Mouse (Mus musculus) c-Kit-positive CD71-positive TER-119-positive erythroid progenitor cells, embryonic 14.5 days (primary cell): ENCODE results near the gene Mindy3.
"Not testable (repeated sequence)": the region's sequence is repeated elsewhere in the genome, so short reads cannot be mapped to it uniquely, and the experiment has no call there.

Source experiments
- DNase-seq: peaks from one replicate; pipeline ENCODE4 v3.0.0-alpha.2; 2013; ENCODE audit warnings: low spot score

Mindy3 gene

GRCm38 (mm10) chr2:12419262-12419655 is at the start of gene Mindy3:
TSS of gene Mindy3 (minus strand) at chr2:12419470.
- DNase-seq = peak; percentile 83

GRCm38 (mm10) chr2:12459732-12460131 is 40.5 kb upstream of the Mindy3 start:
- DNase-seq = peak; percentile 2

- no peak for DNase-seq
These were observed 30.8 kb upstream of the Mindy3 start for GRCm38 (mm10) chr2:12450108-12450507.

- DNase-seq = no peak
These were observed 20.9 kb upstream of the Mindy3 start for GRCm38 (mm10) chr2:12440120-12440519.

DNA sequence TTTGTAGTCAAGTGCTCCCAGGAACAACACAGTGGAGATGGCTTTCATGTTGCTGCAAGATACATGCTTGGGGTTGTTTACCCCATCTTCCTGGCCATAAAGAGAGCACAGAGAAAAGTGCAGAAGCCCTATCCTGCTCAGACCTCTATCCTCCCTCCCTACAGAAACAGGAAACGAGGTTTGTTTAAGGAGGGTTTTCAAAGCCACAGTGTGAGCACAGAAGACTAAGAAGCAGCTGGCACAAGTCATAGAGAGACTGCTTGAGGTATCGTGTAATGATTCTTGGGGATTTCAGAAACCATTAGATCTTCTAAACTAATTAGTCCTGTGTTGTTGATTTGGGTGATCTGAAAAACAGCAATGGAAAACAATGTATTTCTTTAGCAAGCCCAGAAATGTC is 20.3 kb upstream of the Mindy3 start:
- no peak for DNase-seq

DNA sequence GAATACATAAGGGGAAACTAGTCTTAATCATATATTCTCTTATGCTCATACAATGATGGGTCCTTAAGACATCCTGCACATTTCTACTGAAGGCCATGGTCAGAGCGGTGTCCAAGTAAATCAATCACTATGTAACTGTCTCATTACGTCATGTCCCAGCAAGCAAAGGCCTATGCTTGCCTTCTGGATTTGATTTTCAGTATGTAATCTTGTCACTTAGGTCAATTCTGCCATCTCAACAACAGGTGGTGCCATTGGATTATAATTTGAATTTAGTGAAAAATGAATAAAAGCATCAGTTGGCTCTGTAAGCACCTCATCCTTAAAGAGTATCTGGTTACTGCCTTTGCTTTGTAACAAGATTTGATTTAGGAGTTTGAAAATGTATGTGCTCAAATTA is 18.9 kb upstream of the Mindy3 start:
- DNase-seq = no peak

GRCm38 (mm10) chr2:12432055-12432454 is 12.8 kb upstream of the Mindy3 start:
- no peak for DNase-seq

- no peak for DNase-seq
These were observed 5.1 kb upstream of the Mindy3 start for GRCm38 (mm10) chr2:12424374-12424773.

DNA sequence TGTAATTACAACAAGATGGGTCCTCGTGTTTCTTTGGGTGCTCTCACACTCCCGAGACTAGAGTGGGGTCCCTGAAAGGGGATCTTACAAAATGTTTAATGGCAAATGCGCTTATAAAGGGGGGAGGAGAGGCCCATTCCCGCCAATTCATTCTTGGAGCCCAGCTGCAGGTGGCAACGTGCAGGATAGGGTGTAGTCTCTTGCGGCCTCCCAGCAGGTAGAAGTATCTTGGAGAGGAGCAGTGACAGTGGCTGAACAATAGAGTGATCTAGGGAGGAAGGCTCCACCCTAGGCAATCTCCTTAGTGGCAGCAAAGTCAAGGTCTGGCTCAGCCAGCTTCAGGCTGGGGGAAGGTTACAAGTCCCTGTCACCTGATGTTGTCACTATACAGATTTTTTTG is 4.2 kb upstream of the Mindy3 start:
- DNase-seq = not testable (repeated sequence)

DNA sequence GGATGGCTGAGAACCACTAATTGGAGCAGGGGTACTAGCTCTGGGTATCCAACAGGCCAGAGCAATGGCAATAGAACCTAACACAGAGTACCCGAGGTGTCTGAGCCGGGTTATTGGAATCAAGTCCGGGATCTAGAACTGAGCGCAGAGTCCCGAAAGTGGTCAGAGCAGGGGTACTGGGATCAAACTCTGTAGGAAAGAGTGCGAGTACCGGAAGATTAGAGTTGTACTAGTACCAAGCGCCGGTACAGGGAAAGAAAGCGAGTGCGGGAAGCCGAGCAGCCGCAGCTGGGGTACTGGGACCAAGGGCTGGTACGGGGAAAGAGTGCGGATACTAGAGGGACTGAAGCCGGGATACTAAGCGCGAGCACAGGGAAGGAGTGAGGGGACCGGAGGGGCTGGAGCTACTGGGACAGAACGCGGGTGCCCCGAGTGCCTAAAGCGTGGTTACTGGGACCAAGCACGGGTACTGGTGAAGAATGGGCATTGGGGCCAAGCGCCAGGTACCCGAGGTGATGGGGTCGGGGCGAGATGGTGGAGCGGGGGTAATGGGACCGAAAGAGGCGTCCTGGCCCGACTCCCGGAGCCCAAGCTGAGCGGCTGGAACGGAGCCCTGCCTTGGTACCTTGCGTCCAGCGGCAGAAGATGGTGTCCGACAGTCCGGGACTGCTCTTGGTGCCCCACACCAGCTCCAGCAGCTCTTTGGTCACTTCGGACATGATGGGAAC is 572 bp downstream of the Mindy3 start:
- DNase-seq = peak; percentile 31

GRCm38 (mm10) chr2:12418121-12418520 is 1.1 kb downstream of the Mindy3 start:
- DNase-seq = peak; percentile 45

DNA sequence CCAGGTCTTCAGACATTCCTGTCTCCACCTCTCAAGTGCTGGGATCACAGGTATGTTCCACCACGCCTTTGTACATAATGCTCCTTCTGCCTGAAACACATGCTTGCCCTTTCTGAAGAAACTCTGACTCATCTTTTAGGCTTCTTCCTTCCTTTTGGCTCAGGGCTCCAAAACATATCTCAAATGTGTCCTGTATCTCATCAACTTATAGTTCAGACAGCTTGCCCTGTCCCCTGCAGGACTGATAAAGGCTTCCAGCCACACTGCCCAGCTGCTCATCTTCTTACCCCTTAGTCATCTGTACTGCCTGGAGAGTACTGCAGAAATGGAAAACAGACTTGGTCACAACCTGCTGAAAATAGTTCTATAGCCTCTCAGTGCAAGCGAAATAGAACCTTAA is 7.0 kb downstream of the Mindy3 start:
- DNase-seq = no peak

DNA sequence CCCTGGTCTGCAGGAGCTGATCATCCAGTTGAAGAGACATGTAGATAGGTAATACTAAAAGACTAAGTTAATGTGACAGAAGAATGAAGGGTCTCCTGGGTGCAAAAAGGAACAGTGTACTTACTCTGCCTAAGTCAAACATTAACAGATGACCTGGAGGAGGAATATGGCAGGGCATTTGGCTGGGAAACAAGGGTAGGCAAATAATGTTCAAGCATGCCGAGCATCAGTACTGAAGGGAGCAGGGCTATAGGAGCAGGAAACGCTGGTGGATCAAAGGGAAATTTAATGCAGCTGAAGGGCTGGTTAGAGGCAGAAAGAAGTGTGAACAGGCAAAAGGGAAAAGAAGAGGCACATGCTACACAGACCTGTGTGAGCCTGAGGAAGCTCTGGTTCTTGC is 8.1 kb downstream of the Mindy3 start:
- DNase-seq = no peak

DNA sequence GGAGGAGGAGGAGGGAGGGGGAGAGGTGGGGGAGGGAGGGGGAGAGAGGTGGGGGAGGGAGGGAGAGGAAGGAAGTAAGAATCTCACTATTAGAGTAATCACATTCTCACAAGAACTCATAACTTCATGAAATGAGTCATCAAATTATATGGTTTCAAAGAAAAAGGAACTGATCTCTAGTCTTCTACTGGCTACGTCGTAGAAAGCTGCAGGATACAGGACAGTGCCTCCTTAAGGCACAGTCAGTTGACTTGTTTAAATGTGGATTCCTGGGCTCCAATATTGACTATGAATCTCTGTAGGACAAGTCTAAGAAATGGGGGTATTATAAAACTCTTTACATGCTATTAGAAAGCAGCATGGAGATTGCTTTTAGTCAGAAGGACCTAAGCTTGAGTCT is 12.5 kb downstream of the Mindy3 start:
- DNase-seq = no peak

DNA sequence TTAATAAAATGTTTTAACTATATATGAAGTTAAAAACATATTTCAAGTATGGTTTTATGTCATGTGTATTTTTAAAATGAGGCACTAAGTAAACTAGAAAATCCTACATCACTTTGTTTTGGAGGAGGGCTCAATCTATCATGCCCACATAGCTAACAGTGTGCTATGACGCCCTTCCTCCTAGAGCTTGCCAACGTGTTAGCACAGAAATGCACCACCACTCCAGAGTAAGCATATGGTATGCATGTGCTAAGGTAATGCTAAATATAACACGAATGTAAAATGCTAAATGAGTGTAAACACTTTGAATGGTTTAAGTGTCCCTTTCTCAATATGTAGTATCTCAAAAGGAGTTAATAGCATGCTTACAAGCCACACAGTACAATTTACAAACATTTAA is 16.8 kb downstream of the Mindy3 start:
- no peak for DNase-seq

DNA sequence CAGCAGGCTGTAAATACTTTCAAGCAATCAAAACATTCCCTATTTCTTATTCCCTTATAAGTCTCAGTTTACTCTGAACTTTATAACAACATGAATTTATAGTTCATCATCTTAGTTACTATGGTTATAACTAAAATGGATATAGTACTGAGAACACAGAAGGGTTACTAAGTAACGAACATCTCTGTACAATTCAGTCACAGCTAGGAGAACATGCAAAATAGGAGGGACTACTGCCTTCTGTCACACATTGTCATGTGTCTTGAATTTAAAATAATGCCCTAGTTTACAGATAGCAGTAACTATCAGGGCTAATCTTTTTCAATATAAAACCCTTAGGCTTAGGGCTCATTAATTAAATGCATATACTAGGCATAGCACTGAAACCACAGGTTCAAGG is 18.1 kb downstream of the Mindy3 start:
- DNase-seq = no peak

DNA sequence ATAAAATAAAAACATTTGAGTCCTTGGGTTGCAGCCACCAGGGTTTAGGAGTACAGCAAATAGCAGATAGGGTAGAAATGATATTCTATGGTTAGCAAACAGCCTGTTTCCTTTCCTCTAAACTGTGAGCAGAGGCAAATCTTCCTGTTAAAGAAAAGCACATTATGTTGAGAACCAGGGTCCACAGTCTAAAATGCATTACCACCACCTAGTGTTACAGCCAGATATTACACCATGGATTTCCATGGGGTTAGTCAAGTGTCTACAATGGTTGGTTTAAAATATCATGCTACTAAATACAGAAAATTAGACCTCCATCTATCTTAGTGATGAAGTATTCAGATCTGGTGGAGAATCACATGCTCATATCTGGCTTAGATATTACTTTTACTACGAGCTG is 30.2 kb downstream of the Mindy3 start:
- DNase-seq = peak; percentile 70

GRCm38 (mm10) chr2:12388569-12388968 is 30.7 kb downstream of the Mindy3 start:
- DNase-seq = no peak

DNA sequence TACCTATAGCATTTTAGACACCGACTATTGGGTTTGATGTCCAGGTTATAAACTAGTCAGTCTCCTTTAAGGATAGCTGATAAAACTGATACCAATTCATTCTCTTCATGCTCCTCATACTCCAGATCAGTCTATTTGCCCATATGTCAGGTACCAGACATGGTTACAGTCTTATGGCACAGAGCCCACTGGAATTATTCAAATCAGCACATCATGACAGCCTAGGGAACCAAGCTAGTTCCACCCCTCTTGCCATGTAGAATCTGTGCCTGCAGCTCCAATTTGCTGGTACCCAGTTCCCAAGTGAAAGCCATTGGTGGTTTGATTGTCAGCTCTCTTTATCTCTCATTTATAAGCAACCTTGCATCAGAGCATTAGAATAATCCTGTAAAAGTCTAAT is 34.9 kb downstream of the Mindy3 start:
- DNase-seq = no peak

- DNase-seq = no peak
These were observed 36.6 kb downstream of the Mindy3 start for GRCm38 (mm10) chr2:12382650-12383049.

GRCm38 (mm10) chr2:12380233-12380632 is 39.0 kb downstream of the Mindy3 start:
- DNase-seq = no peak

DNA sequence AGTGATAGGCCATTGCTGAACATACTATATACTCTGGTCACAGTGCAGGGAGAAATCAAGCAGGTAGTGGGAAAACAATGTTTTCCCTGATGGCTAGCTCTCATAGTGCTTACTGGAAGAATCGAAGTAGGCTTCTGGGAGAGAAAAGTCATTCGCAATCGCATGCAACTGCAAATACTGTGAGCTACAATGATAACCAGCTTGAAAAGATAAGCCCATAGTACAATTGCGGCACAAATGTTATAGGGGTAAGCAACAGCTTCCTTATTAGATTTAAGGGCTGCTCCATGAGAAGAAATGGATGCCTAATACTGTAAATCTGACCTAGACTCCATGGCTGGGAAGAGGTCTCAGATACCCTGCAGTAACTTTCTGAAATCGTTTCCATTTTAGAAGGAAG is 40.7 kb downstream of the Mindy3 start:
- DNase-seq = no peak

DNA sequence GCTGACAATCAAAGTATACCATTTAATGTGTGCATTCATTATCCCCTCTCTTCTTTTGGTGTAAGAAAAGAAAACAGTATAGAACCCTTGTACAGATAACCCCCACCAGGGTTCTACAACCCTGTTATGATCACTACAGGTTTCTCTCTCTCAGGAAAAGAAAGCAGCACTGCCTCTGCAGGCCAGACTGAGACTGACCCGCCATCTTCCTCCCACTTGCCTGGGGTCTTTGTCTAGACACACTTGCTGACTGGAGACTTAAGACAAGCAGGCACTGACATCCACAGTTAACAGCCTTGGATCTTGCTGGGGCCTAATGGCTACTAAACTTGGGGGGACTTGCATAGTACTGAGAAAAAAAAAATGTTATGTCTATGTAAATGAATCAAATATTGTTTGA is 42.2 kb downstream of the Mindy3 start:
- DNase-seq = no peak

GRCm38 (mm10) chr2:12372883-12373282 is 46.4 kb downstream of the Mindy3 start:
- peak; percentile 86 for DNase-seq
